Mouse (Mus musculus) cortical plate, adult 2 months (tissue): Measurements from ENCODE around the gene Cntfr. TPM values are rescaled to one million over a fixed set of nuclear protein-coding genes. Genes with fewer than 3 reads are reported as not detected.
"Not testable (repeated sequence)": the region's sequence is repeated elsewhere in the genome, so short reads cannot be mapped to it uniquely, and the experiment has no call there.

ENCODE experiments used
- H3K27ac ChIP-seq: fragments of 200-500 bp; 2 replicates; pipeline ENCODE4 v1.5.1; 2012; ENCODE audit warnings: low read length, control low read depth, inconsistent platforms; ENCODE audit not compliant: insufficient read depth
- H3K4me1 ChIP-seq: fragments of 200-500 bp; 2 replicates; pipeline ENCODE4 v1.6.1; 2011; ENCODE audit warnings: low read length; ENCODE audit not compliant: control insufficient read depth, insufficient read depth
- H3K4me3 ChIP-seq: fragments of 200-500 bp; 2 replicates; pipeline ENCODE4 v1.5.1; 2011; ENCODE audit warnings: mild to moderate bottlenecking, low read length, control low read depth; ENCODE audit not compliant: insufficient read depth
- CTCF ChIP-seq: fragments of 200-500 bp; IDR thresholded peaks from 2 replicates; pipeline ENCODE4 v1.5.1; 2011; ENCODE audit warnings: mild to moderate bottlenecking, control low read depth, low read length; ENCODE audit not compliant: insufficient read depth; ENCODE audit errors: extremely low read depth
- POLR2A ChIP-seq: fragments of 200-500 bp; IDR thresholded peaks from 2 replicates; pipeline ENCODE4 v1.6.1; 2011; ENCODE audit warnings: mild to moderate bottlenecking, low read length, control low read depth; ENCODE audit not compliant: insufficient read depth; ENCODE audit errors: extremely low read depth
- polyA plus RNA-seq: library from polyadenylated mRNA; depleted of rRNA; stranded (reverse); fragments of >200 nt; gene quantifications from 2 replicates; pipeline ENCODE4 v1.2.3, GENCODE M21; 2012

The Cntfr gene
- polyA plus RNA-seq, 1 experiment = 67.8 TPM

DNA sequence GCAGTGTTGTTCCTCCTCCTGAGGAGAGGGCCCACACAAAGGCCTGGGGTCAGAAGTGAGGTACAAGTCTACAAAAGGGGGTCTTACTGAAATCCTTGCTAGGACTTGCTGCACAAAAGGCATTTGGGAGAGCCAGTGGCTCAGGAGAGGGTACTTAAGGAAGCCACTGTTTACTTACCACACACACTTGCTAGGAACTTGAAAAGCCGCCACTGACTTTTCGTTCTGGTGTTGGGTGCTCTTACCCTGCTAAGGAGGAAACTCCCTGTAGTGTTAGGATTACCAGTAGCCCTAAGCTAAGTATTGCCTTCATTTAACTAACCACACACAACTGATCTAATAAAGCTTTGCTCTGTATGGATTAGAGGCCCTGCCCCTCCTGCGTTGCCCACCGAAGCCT, 6.9 kb downstream of the Cntfr start:
- not testable (repeated sequence) for H3K4me3 ChIP-seq, H3K27ac ChIP-seq, H3K4me1 ChIP-seq

DNA sequence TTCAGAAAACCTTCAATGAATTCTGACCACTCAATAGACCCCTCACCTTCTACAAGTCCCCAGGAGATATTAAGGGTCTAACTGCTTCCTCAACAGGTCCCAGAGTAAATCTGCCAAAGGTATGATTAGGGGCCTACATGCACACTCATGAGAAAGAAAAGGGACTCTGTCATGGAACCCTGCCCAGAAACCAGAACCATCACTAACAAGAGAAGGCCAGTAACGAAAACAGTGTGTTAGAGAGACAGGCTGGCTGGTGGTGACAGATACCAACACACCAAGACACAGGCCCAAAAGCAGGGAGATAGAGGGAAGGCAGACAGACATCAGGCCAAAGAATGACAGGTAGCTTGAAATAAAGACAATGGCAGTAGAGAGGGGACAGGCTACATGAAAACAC, 8.3 kb downstream of the Cntfr start:
- H3K27ac ChIP-seq, H3K4me3 ChIP-seq, H3K4me1 ChIP-seq: not testable (repeated sequence)

DNA sequence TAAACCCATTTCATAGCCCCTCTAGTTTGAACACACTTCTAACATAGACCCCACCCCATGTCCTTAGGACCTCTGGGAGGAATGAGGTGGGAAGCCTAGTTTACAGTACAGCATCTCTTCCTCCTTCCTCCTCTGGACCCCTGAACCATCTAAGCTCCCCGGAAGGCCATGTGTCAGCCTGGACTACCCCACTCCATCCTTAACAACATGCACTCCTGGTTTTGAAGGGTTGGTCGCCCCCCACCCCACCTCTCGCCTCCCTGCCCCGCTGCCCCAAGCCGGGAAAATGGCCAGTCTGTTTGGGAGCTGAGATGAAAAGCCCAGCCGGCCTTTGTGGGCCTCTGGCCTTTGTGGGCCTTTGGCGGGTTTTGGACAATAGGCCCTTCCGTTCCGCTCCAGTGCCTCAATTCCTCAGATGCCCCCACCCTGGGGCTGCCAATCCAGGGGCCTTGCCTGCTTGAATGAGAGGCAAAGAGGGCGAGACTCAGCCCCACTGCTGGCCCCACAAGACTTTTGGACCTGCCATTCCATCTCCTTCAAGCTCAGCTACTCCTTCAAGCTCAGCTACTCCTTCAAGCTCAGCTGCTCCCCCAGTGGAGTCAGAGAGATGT, 10.9 kb downstream of the Cntfr start:
- not testable (repeated sequence) for H3K4me1 ChIP-seq, H3K4me3 ChIP-seq, H3K27ac ChIP-seq

DNA sequence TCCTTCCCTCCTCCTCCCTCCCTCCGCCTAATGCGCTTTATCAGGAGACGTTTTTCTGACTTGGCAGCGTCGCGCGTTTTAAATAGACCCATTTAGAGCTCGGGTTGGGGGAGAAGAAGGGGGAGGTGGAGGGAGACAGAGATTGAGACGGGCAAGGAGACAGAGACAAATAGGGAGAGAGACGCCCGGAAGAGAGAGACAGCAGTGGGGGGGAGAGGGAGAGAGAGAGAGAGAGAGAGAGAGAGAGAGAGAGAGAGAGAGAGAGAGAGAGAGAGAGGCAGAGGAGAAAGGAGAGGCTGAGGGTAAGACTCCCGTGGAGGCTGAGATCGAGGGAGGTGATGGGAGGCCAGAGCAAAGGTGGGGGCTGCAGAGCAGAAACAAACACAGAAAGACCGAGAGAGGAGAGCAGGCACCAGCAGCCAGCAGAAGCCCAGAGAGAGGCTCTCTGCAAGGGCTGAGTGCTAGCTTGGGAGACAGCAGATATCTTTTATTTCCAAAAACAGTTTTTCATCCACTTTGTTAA, 11.9 kb downstream of the Cntfr start:
- not testable (repeated sequence) for H3K27ac ChIP-seq, H3K4me1 ChIP-seq, H3K4me3 ChIP-seq

DNA sequence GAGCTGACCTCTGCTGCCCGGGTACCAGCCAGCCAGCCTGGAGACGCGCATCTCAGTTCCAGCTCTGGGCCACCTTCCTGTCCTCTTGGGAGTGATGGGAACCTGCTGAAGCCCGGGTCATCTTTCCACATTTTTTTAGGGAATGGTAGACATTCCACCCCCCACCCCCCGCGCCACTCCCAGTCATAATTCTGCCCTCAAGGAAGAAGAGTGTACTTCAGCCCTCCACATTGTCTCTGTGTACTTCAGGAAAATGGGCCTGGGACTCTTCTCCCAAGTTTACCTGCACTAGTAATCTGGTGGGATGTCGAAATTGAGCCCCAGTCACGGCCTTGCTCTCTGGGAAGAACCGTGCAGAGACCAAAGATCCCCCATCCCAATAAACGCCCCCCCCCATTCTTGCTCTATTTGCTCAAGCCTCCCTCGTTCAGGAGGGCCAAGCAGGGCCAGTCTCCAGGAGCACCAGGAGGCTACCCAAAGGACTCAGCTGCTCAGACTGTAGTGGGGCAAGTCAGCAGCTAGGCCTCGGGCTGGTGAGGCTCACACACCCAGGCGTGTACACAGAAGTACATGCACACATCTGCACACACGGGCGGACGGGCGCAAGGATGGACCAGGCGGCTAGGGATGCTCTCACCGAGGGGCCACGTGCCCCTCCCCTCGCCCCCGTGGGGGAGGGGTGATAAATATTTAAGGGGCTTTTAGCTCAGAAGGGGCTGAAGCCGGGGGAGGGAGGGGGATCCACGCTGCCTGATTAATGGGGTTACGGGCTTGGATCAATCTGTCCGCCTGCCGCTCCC, 12.6 kb downstream of the Cntfr start:
- not testable (repeated sequence) for H3K4me1 ChIP-seq, H3K4me3 ChIP-seq, H3K27ac ChIP-seq

DNA sequence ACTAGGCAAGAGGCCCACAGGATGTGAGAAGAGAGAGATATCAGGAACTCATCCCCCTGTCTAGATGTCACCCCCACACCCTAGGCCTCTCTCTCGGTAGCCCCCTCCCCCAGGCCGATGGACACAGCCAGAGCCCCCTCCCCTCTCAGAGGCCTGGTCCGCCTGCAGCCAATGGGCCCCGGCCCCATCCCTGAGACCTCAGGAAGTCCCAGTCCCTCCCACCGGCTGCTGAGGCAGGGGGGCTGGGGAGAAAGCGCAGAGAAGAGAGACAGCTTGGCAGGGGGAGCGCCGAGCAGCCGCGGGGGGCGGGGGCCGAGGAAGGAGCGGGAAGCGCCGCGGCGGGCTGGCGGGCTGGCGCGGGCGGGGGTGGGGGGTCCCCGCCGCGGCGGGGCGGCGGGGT, 13.6 kb downstream of the Cntfr start:
- H3K4me3 ChIP-seq, H3K27ac ChIP-seq, H3K4me1 ChIP-seq: not testable (repeated sequence)

DNA sequence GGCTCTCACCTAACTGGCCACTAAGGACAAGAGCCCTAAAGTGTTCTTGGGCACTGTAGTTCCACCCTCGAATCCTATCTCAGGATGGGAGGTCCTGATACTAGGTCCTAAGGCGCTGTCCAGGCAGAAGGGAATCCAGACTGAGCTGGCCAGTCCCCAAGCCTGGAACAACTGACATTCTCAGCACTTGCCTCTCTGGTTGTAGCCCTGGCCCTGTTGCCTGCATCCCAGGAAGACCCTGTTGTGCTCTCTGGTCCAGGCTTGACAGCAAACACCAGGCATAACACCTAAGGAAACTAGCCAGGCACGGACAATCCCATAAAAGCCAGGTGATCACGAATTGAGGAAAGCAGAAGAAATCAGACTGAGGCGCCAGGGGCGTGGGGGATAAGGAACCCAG, 14.1 kb downstream of the Cntfr start:
- Histone ChIP-seq H3K4me1 (peaks cover 3% of the 10 kb centered on the region), H3K27ac (no peak overlapping the region), H3K4me3 (no peak overlapping the region)
- no peak for TF ChIP-seq POLR2A
- no peak for TF ChIP-seq CTCF

DNA sequence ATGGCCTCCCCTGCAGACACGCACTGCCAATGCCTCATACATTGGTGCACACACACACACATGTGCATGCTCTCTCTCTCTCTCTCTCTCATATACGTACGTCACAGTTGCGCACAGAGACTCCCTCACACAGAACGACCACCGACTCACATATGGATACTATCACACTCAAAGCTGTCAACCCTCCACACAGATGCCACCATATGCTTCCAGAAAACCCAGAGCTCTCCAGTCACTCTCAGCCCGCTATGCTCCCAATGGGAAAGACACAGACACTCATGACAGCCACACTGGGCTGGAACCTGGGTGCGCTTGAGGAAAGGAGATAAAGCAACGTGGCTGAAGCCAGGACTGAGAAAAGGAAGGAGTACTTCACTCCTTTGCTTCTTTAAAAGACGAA, 14.9 kb downstream of the Cntfr start:
- no peak overlapping the region for H3K4me3 ChIP-seq
- H3K27ac ChIP-seq = no peak overlapping the region
- TF ChIP-seq CTCF (no peak), POLR2A (no peak)
- peaks cover 3% of the 10 kb centered on the region for H3K4me1 ChIP-seq

DNA sequence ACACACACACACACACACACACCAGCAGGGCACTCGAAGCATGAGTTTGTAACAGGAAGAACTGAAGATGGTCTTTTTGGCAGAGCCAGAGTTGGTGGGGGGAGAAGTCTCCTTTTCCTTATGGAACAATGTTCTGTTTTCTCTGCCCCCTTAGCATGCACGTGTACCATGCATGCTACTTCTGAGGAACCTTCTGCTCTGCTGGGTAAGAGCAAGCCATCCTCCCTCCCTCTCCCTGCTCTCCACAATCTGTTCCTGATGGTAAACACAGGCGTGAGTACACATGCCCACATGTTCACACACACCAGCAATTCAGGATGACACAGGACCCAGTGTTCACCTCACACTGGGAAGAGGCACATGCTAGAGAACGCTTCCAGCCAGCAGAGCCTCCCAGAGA, 15.7 kb downstream of the Cntfr start:
- no peak overlapping the region for H3K4me3 ChIP-seq

DNA sequence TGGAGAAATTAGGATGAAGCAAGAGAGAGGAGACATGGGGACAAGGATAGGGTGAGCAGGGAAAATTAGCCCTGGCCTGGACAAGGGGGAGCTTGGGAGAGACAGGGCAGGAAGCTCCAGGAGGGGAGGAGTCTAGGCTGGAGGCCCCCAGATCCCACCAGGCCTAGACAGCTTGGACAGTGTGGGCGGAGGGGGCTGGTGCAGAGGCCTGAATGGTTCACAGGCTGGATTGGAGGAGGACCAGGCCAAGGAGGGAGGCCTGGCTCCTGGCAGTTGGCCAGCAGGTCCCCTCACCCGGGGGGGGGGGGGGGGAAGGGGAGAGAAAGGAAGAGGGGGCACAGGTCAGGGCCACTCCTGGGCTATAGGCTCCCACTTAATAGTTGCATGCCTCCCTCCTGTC, 17.6 kb downstream of the Cntfr start:
- Histone ChIP-seq H3K27ac (no peak overlapping the region), H3K4me1 (peaks cover 3% of the 10 kb centered on the region), H3K4me3 (no peak overlapping the region)
- no peak for TF ChIP-seq POLR2A
- no peak for TF ChIP-seq CTCF

More for the DNA sequence above, 15.7 kb downstream of the Cntfr start:
- TF ChIP-seq POLR2A = no peak
- TF ChIP-seq CTCF = no peak
- Histone ChIP-seq H3K4me1 (peaks cover 3% of the 10 kb centered on the region), H3K27ac (no peak overlapping the region)

DNA sequence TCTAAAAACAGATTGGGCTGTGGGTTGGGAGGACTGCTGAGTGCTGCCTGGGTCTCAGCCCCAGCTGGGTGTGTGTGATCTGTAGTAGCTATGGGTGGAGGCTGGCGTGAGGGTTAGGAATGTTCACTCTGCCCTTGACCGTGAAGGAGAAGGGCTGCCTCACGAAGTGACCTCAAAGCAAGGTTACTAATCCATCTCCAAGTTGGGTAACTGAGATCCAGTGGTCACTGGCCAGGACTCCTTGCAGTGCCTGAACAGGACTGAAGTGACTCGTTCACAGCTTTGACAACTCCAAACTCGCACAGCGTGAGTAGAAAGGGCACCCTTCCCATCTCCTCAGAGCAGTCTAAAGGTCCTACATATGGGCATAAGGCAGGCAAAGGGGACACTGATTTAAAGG, 18.0 kb downstream of the Cntfr start:
- no peak overlapping the region for H3K4me3 ChIP-seq
- TF ChIP-seq POLR2A (no peak), CTCF (no peak)
- H3K4me1 ChIP-seq = peaks cover 3% of the 10 kb centered on the region
- H3K27ac ChIP-seq = no peak overlapping the region
